In the genomic region with DNA sequence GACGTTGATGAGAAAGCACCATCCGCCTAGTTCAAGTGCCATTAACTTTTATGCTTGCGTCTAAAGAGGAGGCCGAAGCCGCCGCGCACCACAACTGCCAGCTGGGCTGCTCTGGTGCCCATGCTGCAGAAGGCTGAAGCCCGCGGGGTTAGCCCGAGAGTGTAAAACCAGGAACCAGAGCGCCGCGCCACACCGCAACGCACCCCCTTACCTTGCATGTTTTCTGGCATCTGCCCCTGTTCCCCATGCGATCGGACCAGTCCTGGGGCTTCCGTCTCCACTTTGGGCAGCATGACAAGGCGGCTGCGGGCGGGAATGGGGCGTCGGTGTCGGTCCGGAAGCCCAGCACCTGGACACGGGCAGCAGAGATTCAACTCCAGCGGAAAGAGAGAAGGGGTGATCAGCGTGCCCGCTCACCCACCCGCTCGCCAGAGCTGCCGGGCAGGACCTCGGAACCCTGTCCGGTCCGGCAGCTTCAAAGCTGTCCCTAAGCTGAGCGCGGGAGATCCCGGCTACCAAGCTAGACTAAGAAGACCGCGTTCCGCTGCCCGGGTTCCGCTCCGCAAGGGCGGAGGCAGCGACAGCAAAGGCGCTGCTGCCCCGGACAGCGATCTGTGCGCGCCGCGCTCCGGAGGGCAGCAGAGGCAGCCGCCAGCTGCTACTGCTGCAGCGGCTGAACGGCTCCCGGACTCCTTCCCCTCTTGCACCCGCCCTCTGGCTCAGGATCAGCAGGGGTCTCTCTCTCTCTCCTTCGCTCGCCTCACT, we compare ENCODE assay signal across 9 mouse cellular contexts. TPM values are rescaled to one million over a fixed set of nuclear protein-coding genes. Genes with fewer than 3 reads are reported as not detected.
DNase-seq lines count a peak whose midpoint lies in the region; ATAC-seq and TF ChIP-seq lines count a peak whose summit lies in the region.
"Had no signal": no experiment of that assay in that cellular context is flagged by ENCODE, and none has a peak within 500 bp of the region (broad histone marks: within the 10 kb centered on the region; RNA-seq: fewer than 3 reads in every experiment).

No protein-coding gene starts in this region.

- TF ChIP-seq EP300 in heart, adult 2 months (IDR thresholded peaks at IDR 0.05; ENCODE audit: insufficient read depth, low read depth, low read length), result no peak

- DNase-seq in heart, adult 2 months, result peak; percentile 57 to 65
- peak; percentile 48 for DNase-seq in lung, postnatal 10 days
- peak; percentile 29 for DNase-seq in right cerebral cortex, postnatal 14 days
- no peak for DNase-seq in spleen, adult 12 weeks (ENCODE audit: low spot score)

- H3K27me3 ChIP-seq in erythroblast, embryonic 14.5 days (ENCODE audit: control insufficient read depth), result peaks cover 88% of the 10 kb centered on the region
- peaks cover 8% of the 10 kb centered on the region; the same call in 1 of the 2 replicates for H3K27me3 ChIP-seq in heart, adult 2 months (ENCODE audit: control insufficient read depth, insufficient read depth, low read length)
- peaks cover 84% of the 10 kb centered on the region for H3K27me3 ChIP-seq in kidney, embryonic 14.5 days (ENCODE audit: control insufficient read depth, insufficient read depth, low read length)

- no peaks in the 10 kb centered on the region for H3K9me3 ChIP-seq in erythroblast, embryonic 14.5 days (ENCODE audit: control insufficient read depth, low read length)
- no peaks in the 10 kb centered on the region for H3K9me3 ChIP-seq in kidney, embryonic 14.5 days (ENCODE audit: control insufficient read depth, low read length)

- intact Hi-C loops in heart, adult 2 months (cut with DNase I), result loop anchor here (5.0 kb wide), 2 partner anchors 166 to 326 kb away; partner anchors contain the start of gene Zfp281

- peak overlapping the region; percentile 45 for H3K9ac ChIP-seq in heart, adult 2 months (ENCODE audit: low read depth, low read length)
- H3K9ac ChIP-seq in kidney, embryonic 14.5 days (ENCODE audit: low read depth, low read length), result peak overlapping the region; percentile 45

- H3K79me2 ChIP-seq in heart, adult 2 months (replicated peaks; ENCODE audit: control insufficient read depth, insufficient read depth, low read length), result no peaks in the 10 kb centered on the region

- TF ChIP-seq CTCF in bone marrow macrophage, adult 2 months (IDR thresholded peaks at IDR 0.05; ENCODE audit: low read depth, low read length), result no peak
- peak; percentile 40 for TF ChIP-seq CTCF in heart, adult 2 months (IDR thresholded peaks at IDR 0.05)

- H3K4me1 ChIP-seq in erythroblast, embryonic 14.5 days (ENCODE audit: control insufficient read depth), result no peaks in the 10 kb centered on the region
- H3K4me1 ChIP-seq in bone marrow macrophage, adult 2 months (ENCODE audit: control insufficient read depth, insufficient read depth, low read length), result no peaks in the 10 kb centered on the region; the same call in 1 of the 2 replicates
- H3K4me1 ChIP-seq in heart, adult 2 months (ENCODE audit: control insufficient read depth, insufficient read depth, low read length), result peaks cover 1% of the 10 kb centered on the region
- H3K4me1 ChIP-seq in kidney, embryonic 14.5 days (ENCODE audit: control insufficient read depth, insufficient read depth, low read length), result peaks cover 17% of the 10 kb centered on the region

- H3K4me3 ChIP-seq in erythroblast, embryonic 14.5 days (replicated peaks), result peak overlapping the region; percentile 52
- peak overlapping the region; percentile 17 for H3K4me3 ChIP-seq in bone marrow macrophage, adult 2 months (ENCODE audit: insufficient read depth, low read length)
- peak overlapping the region; percentile 52 for H3K4me3 ChIP-seq in heart, adult 2 months
- H3K4me3 ChIP-seq in kidney, embryonic 14.5 days (ENCODE audit: low read length), result peak overlapping the region; percentile 44

- H3K36me3 ChIP-seq in erythroblast, embryonic 14.5 days (ENCODE audit: control insufficient read depth), result no peaks in the 10 kb centered on the region
- H3K36me3 ChIP-seq in heart, adult 2 months (ENCODE audit: control insufficient read depth, insufficient read depth, low read length), result no peaks in the 10 kb centered on the region
- no peaks in the 10 kb centered on the region for H3K36me3 ChIP-seq in kidney, embryonic 14.5 days (ENCODE audit: control insufficient read depth, insufficient read depth, low read length)

- ATAC-seq in erythroblast, adult 5-6 weeks (replicated peaks; ENCODE audit: low FRiP score, poor library complexity, severe bottlenecking), result no peak
- ATAC-seq in kidney, embryonic 14.5 days (ENCODE audit: low FRiP score, low TSS enrichment), result peak; percentile 65; the same call in 1 of the 2 replicates

- H3K27ac ChIP-seq in bone marrow macrophage, adult 2 months (ENCODE audit: insufficient read depth, low read depth, low read length), result no peak overlapping the region
- peak overlapping the region; percentile 36 for H3K27ac ChIP-seq in heart, adult 2 months
- H3K27ac ChIP-seq in kidney, embryonic 14.5 days (ENCODE audit: low read depth, low read length), result no peak overlapping the region

- WGBS in heart, adult 2 months, result under 1% methylated on average over 60 of the region's 61 CpGs
- under 1% methylated on average over 61 of the region's 61 CpGs for WGBS in kidney, embryonic 14.5 days

- TF ChIP-seq POLR2A in bone marrow macrophage, adult 2 months (IDR thresholded peaks at IDR 0.05; ENCODE audit: borderline replicate concordance, low read depth, low read length), result no peak
- TF ChIP-seq POLR2A in heart, adult 2 months (IDR thresholded peaks at IDR 0.05; ENCODE audit: insufficient read depth, low read depth, low read length), result no peak

- H3K4me2 ChIP-seq in kidney, embryonic 14.5 days (replicated peaks; ENCODE audit: low read depth, low read length), result peak overlapping the region; percentile 74

RNA-seq across cellular contexts. Expression of gene Nr5a2, which starts 11.6 kb away (rescaled TPM):
- 0.06 TPM in 1 of 2 replicates, not detected in the other for polyA plus RNA-seq in erythroblast, embryonic 14.5 days (2012)
- total RNA-seq in erythroblast, adult 5-6 weeks (2015; ENCODE audit: low replicate concordance), result not detected in 2 replicates
- not detected in 2 replicates for total RNA-seq in erythroblast, adult 5-6 weeks (2017; ENCODE audit: low replicate concordance)
- polyA plus RNA-seq in bone marrow macrophage, adult 2 months (2012; ENCODE audit: insufficient read depth, insufficient read length, missing spikeins), result not detected in 2 replicates
- total RNA-seq in heart, adult 2 months (2021), result under 1 TPM; 0.18 to 0.60 TPM
- 0.47 and 0.80 TPM in 2 replicates for polyA plus RNA-seq in heart, adult 2 months (2012; rRNA removed)
- 0.10 and 0.46 TPM in 2 replicates for polyA plus RNA-seq in kidney, embryonic 14.5 days (2014; fragmentation: Nextera tagmentation; extraction: Ambion mirVana)
- total RNA-seq: layer of hippocampus, postnatal 25 days had no signal
